Mouse (Mus musculus): ENCODE data around the gene Sec14l4. TPM values are rescaled to one million over a fixed set of nuclear protein-coding genes. Genes with fewer than 3 reads are reported as not detected.

Gene Sec14l4
- polyA plus RNA-seq, 1 experiment from 2014 or later, result not detected

GRCm38 (mm10) chr11:4031961-4032360, 699 bp downstream of the Sec14l4 start:
- no peak for ATAC-seq (ENCODE audit: low FRiP score)
- Histone ChIP-seq H3K27ac (replicated peaks) (no peak overlapping the region), H3K4me1 (no peaks in the 10 kb centered on the region), H3K9me3 (replicated peaks) (no peaks in the 10 kb centered on the region), H3K4me2 (no peak overlapping the region), H3K36me3 (no peaks in the 10 kb centered on the region), H3K9ac (replicated peaks) (no peak overlapping the region), H3K4me3 (replicated peaks) (no peak overlapping the region), H3K27me3 (replicated peaks) (no peaks in the 10 kb centered on the region)
- WGBS, result 47% methylated on average over 12 of the region's 12 CpGs

- Histone ChIP-seq H3K9ac (replicated peaks) (no peak overlapping the region), H3K4me3 (replicated peaks) (no peak overlapping the region), H3K4me1 (no peaks in the 10 kb centered on the region), H3K27ac (replicated peaks) (no peak overlapping the region), H3K9me3 (replicated peaks) (no peaks in the 10 kb centered on the region), H3K27me3 (replicated peaks) (no peaks in the 10 kb centered on the region), H3K36me3 (no peaks in the 10 kb centered on the region), H3K4me2 (no peak overlapping the region)
- ATAC-seq (ENCODE audit: low FRiP score), result no peak
- 69% methylated on average over 7 of the region's 7 CpGs for WGBS
These were observed 2.2 kb downstream of the Sec14l4 start for GRCm38 (mm10) chr11:4033471-4033870.

GRCm38 (mm10) chr11:4034169-4034568, 2.9 kb downstream of the Sec14l4 start:
- Histone ChIP-seq H3K9me3 (replicated peaks) (no peaks in the 10 kb centered on the region), H3K4me1 (no peaks in the 10 kb centered on the region), H3K27ac (replicated peaks) (no peak overlapping the region), H3K27me3 (replicated peaks) (no peaks in the 10 kb centered on the region), H3K4me2 (no peak overlapping the region), H3K36me3 (no peaks in the 10 kb centered on the region), H3K4me3 (replicated peaks) (no peak overlapping the region), H3K9ac (replicated peaks) (no peak overlapping the region)
- no peak for ATAC-seq (ENCODE audit: low FRiP score)
- 91% methylated on average over 4 of the region's 4 CpGs for WGBS

GRCm38 (mm10) chr11:4035116-4035892, 4.0 kb downstream of the Sec14l4 start:
- H3K36me3 ChIP-seq, result no peaks in the 10 kb centered on the region
- no peaks in the 10 kb centered on the region for H3K27me3 ChIP-seq (replicated peaks)
- H3K9me3 ChIP-seq (replicated peaks), result no peaks in the 10 kb centered on the region
- no peak overlapping the region for H3K4me3 ChIP-seq (replicated peaks)
- no peak overlapping the region for H3K27ac ChIP-seq (replicated peaks)
- no peak for ATAC-seq (ENCODE audit: low FRiP score)
- 68% methylated on average over 18 of the region's 18 CpGs for WGBS
- H3K9ac ChIP-seq (replicated peaks), result no peak overlapping the region
- H3K4me2 ChIP-seq, result no peak overlapping the region
- no peaks in the 10 kb centered on the region for H3K4me1 ChIP-seq

GRCm38 (mm10) chr11:4035916-4036315, 4.7 kb downstream of the Sec14l4 start:
- Histone ChIP-seq H3K4me1 (no peaks in the 10 kb centered on the region), H3K27me3 (replicated peaks) (no peaks in the 10 kb centered on the region), H3K4me3 (replicated peaks) (no peak overlapping the region), H3K27ac (replicated peaks) (no peak overlapping the region), H3K36me3 (no peaks in the 10 kb centered on the region), H3K9ac (replicated peaks) (no peak overlapping the region), H3K9me3 (replicated peaks) (no peaks in the 10 kb centered on the region), H3K4me2 (no peak overlapping the region)
- WGBS, result 92% methylated on average over 6 of the region's 6 CpGs
- no peak for ATAC-seq (ENCODE audit: low FRiP score)

GRCm38 (mm10) chr11:4036365-4037084, 5.3 kb downstream of the Sec14l4 start:
- no peak overlapping the region for H3K4me3 ChIP-seq (replicated peaks)
- H3K4me1 ChIP-seq, result no peaks in the 10 kb centered on the region
- no peak overlapping the region for H3K27ac ChIP-seq (replicated peaks)
- WGBS, result 75% methylated on average over 9 of the region's 9 CpGs
- no peak overlapping the region for H3K9ac ChIP-seq (replicated peaks)
- no peaks in the 10 kb centered on the region for H3K9me3 ChIP-seq (replicated peaks)
- no peak overlapping the region for H3K4me2 ChIP-seq
- H3K27me3 ChIP-seq (replicated peaks), result no peaks in the 10 kb centered on the region
- ATAC-seq (ENCODE audit: low FRiP score), result no peak
- H3K36me3 ChIP-seq, result no peaks in the 10 kb centered on the region

GRCm38 (mm10) chr11:4039951-4040350, 8.7 kb downstream of the Sec14l4 start:
- ATAC-seq (ENCODE audit: low FRiP score), result no peak
- no peaks in the 10 kb centered on the region for H3K36me3 ChIP-seq
- no peak overlapping the region for H3K9ac ChIP-seq (replicated peaks)
- H3K27ac ChIP-seq (replicated peaks), result no peak overlapping the region
- H3K4me3 ChIP-seq (replicated peaks), result no peak overlapping the region
- no peak overlapping the region for H3K4me2 ChIP-seq
- H3K9me3 ChIP-seq (replicated peaks), result no peaks in the 10 kb centered on the region
- WGBS, result 92% methylated on average over 4 of the region's 4 CpGs
- no peaks in the 10 kb centered on the region for H3K4me1 ChIP-seq
- no peaks in the 10 kb centered on the region for H3K27me3 ChIP-seq (replicated peaks)

- ATAC-seq (ENCODE audit: low FRiP score), result no peak
- H3K9ac ChIP-seq (replicated peaks), result no peak overlapping the region
- no peaks in the 10 kb centered on the region for H3K4me1 ChIP-seq
- no peaks in the 10 kb centered on the region for H3K9me3 ChIP-seq (replicated peaks)
- 88% methylated on average over 6 of the region's 6 CpGs for WGBS
- no peaks in the 10 kb centered on the region for H3K36me3 ChIP-seq
- no peak overlapping the region for H3K27ac ChIP-seq (replicated peaks)
- H3K4me2 ChIP-seq, result no peak overlapping the region
- no peaks in the 10 kb centered on the region for H3K27me3 ChIP-seq (replicated peaks)
- no peak overlapping the region for H3K4me3 ChIP-seq (replicated peaks)
These were observed 9.9 kb downstream of the Sec14l4 start for GRCm38 (mm10) chr11:4041123-4041625.

- no peaks in the 10 kb centered on the region for H3K36me3 ChIP-seq
- H3K4me3 ChIP-seq (replicated peaks), result no peak overlapping the region
- H3K9me3 ChIP-seq (replicated peaks), result no peaks in the 10 kb centered on the region
- H3K27me3 ChIP-seq (replicated peaks), result no peaks in the 10 kb centered on the region
- 93% methylated on average over 7 of the region's 7 CpGs for WGBS
- no peaks in the 10 kb centered on the region for H3K4me1 ChIP-seq
- no peak overlapping the region for H3K27ac ChIP-seq (replicated peaks)
- no peak for ATAC-seq (ENCODE audit: low FRiP score)
- H3K4me2 ChIP-seq, result no peak overlapping the region
- H3K9ac ChIP-seq (replicated peaks), result no peak overlapping the region
These were observed 11.8 kb downstream of the Sec14l4 start for GRCm38 (mm10) chr11:4043081-4043480.

- H3K36me3 ChIP-seq, result no peaks in the 10 kb centered on the region
- H3K4me3 ChIP-seq (replicated peaks), result no peak overlapping the region
- no peaks in the 10 kb centered on the region for H3K4me1 ChIP-seq
- no peak for ATAC-seq (ENCODE audit: low FRiP score)
- H3K9me3 ChIP-seq (replicated peaks), result no peaks in the 10 kb centered on the region
- WGBS, result 64% methylated on average over 5 of the region's 5 CpGs
- no peak overlapping the region for H3K4me2 ChIP-seq
- no peak overlapping the region for H3K9ac ChIP-seq (replicated peaks)
- no peaks in the 10 kb centered on the region for H3K27me3 ChIP-seq (replicated peaks)
- no peak overlapping the region for H3K27ac ChIP-seq (replicated peaks)
These were observed 15.3 kb downstream of the Sec14l4 start for GRCm38 (mm10) chr11:4046526-4046925.

GRCm38 (mm10) chr11:4047766-4048165, 16.5 kb downstream of the Sec14l4 start:
- no peaks in the 10 kb centered on the region for H3K36me3 ChIP-seq
- no peaks in the 10 kb centered on the region for H3K4me1 ChIP-seq
- no peak overlapping the region for H3K9ac ChIP-seq (replicated peaks)
- H3K27me3 ChIP-seq (replicated peaks), result no peaks in the 10 kb centered on the region
- no peak overlapping the region for H3K4me2 ChIP-seq
- 86% methylated on average over 2 of the region's 2 CpGs for WGBS
- ATAC-seq (ENCODE audit: low FRiP score), result no peak
- no peak overlapping the region for H3K27ac ChIP-seq (replicated peaks)
- H3K9me3 ChIP-seq (replicated peaks), result no peaks in the 10 kb centered on the region
- no peak overlapping the region for H3K4me3 ChIP-seq (replicated peaks)

- H3K36me3 ChIP-seq, result no peaks in the 10 kb centered on the region
- no peaks in the 10 kb centered on the region for H3K27me3 ChIP-seq (replicated peaks)
- no peaks in the 10 kb centered on the region for H3K9me3 ChIP-seq (replicated peaks)
- no peak for ATAC-seq (ENCODE audit: low FRiP score)
- H3K9ac ChIP-seq (replicated peaks), result no peak overlapping the region
- H3K4me3 ChIP-seq (replicated peaks), result no peak overlapping the region
- no peak overlapping the region for H3K4me2 ChIP-seq
- H3K27ac ChIP-seq (replicated peaks), result no peak overlapping the region
- no peaks in the 10 kb centered on the region for H3K4me1 ChIP-seq
- 90% methylated on average over 6 of the region's 6 CpGs for WGBS
These were observed 17.2 kb downstream of the Sec14l4 start for GRCm38 (mm10) chr11:4048438-4048837.

Data from neural tube, embryonic 15.5 days (tissue).